Mouse (Mus musculus) layer of hippocampus, adult 2 months (tissue): ENCODE results near the gene Ntsr1. TPM values are rescaled to one million over a fixed set of nuclear protein-coding genes. Genes with fewer than 3 reads are reported as not detected.

Source experiments
- DNase-seq, 2 experiments: peaks; one replicate each; pipeline ENCODE4 v3.0.0; 2022; ENCODE audit warnings: low spot score in 2 of 2
- H3K27ac ChIP-seq: fragments of 200-600 bp; 2 replicates; pipeline ENCODE4 v1.8.1; 2022
- H3K4me3 ChIP-seq: fragments of 200-600 bp; 2 replicates; pipeline ENCODE4 v1.8.1; 2022; ENCODE audit warnings: mild to moderate bottlenecking
- CTCF ChIP-seq: fragments of 200-600 bp; conservative IDR thresholded peaks from 2 replicates; pipeline ENCODE4 v1.8.1; 2022; ENCODE audit warnings: antibody characterized with exemption, mild to moderate bottlenecking, moderate library complexity
- long read RNA-seq, 2 experiments: library from polyadenylated mRNA; stranded (forward); transcript quantifications; one replicate each; pipeline ENCODE4 v2.0.0; 2021; ENCODE audit warnings: borderline mapping rate in 2 of 2
- total RNA-seq, 2 experiments: library from RNA; stranded (reverse); gene quantifications; 2 replicates each; pipeline ENCODE4 v1.2.3; 2021

The Ntsr1 gene
- 1 to 10 TPM; 3.7 TPM for total RNA-seq
- long read RNA-seq, experiment 1, partial matches to known transcripts, result 0 of 4 reads
- long read RNA-seq, experiment 1, other reads (novel, unspliced or antisense), result 2 of 4 reads
- long read RNA-seq, experiment 2, partial matches to known transcripts, result 0 of 5 reads
- long read RNA-seq, experiment 2, other reads (novel, unspliced or antisense), result 1 of 5 reads

GRCm38 (mm10) chr2:180499741-180500140, at the start of gene Ntsr1:
Ntsr1 (plus strand) TSS chr2:180499976.
- no peak for TF ChIP-seq CTCF
- peak; percentile 41 for DNase-seq
- Histone ChIP-seq H3K4me3 (peak within 1 kb of the TSS; percentile 50), H3K27ac (no peak within 1 kb of the TSS)

- Histone ChIP-seq H3K4me3 (no peak overlapping the region), H3K27ac (no peak overlapping the region)
- no peak for DNase-seq
- no peak for TF ChIP-seq CTCF
Observed at GRCm38 (mm10) chr2:180450529-180450928, 49.2 kb upstream of the Ntsr1 start.

- H3K27ac ChIP-seq, result no peak within 1 kb of the TSS
- 0 out of 2 replicates have a peak, but pooled peaks have one; percentile 6 for TF ChIP-seq CTCF
- H3K4me3 ChIP-seq, result peak within 1 kb of the TSS; percentile 74
- DNase-seq, result peak; percentile 57 to 70
Observed at GRCm38 (mm10) chr2:180455723-180456698, 43.8 kb upstream of the Ntsr1 start, which contains the start of gene Slco4a1. Slco4a1 (plus strand) TSS chr2:180456245.

GRCm38 (mm10) chr2:180456705-180457104, 43.1 kb upstream of the Ntsr1 start:
- DNase-seq, result no peak
- peak overlapping the region; percentile 74 for H3K4me3 ChIP-seq
- no peak overlapping the region for H3K27ac ChIP-seq
- no peak for TF ChIP-seq CTCF

- no peak overlapping the region for H3K27ac ChIP-seq
- DNase-seq, result no peak
- TF ChIP-seq CTCF, result no peak
- no peak overlapping the region for H3K4me3 ChIP-seq
Observed at GRCm38 (mm10) chr2:180457680-180458079, 42.1 kb upstream of the Ntsr1 start.

GRCm38 (mm10) chr2:180459437-180459836, 40.3 kb upstream of the Ntsr1 start:
- no peak for TF ChIP-seq CTCF
- DNase-seq, result no peak
- Histone ChIP-seq H3K27ac (no peak overlapping the region), H3K4me3 (no peak overlapping the region)

- H3K4me3 ChIP-seq, result no peak overlapping the region
- no peak for TF ChIP-seq CTCF
- H3K27ac ChIP-seq, result no peak overlapping the region
- no peak for DNase-seq
Observed at GRCm38 (mm10) chr2:180460801-180461200, 39.0 kb upstream of the Ntsr1 start.

- H3K4me3 ChIP-seq, result no peak overlapping the region
- no peak for TF ChIP-seq CTCF
- DNase-seq, result no peak
- H3K27ac ChIP-seq, result no peak overlapping the region
Observed at GRCm38 (mm10) chr2:180462593-180462992, 37.2 kb upstream of the Ntsr1 start.

- no peak overlapping the region for H3K4me3 ChIP-seq
- TF ChIP-seq CTCF, result no peak
- DNase-seq, result no peak
- H3K27ac ChIP-seq, result no peak overlapping the region
Observed at GRCm38 (mm10) chr2:180466505-180466904, 33.3 kb upstream of the Ntsr1 start.

- no peak for TF ChIP-seq CTCF
- H3K4me3 ChIP-seq, result no peak overlapping the region
- no peak overlapping the region for H3K27ac ChIP-seq
- DNase-seq, result no peak
Observed at GRCm38 (mm10) chr2:180468871-180469270, 30.9 kb upstream of the Ntsr1 start.

- no peak for DNase-seq
- Histone ChIP-seq H3K27ac (no peak overlapping the region), H3K4me3 (no peak overlapping the region)
- peak; percentile 42 for TF ChIP-seq CTCF
Observed at GRCm38 (mm10) chr2:180469768-180470167, 30.0 kb upstream of the Ntsr1 start.

GRCm38 (mm10) chr2:180472306-180473079, 27.3 kb upstream of the Ntsr1 start:
- TF ChIP-seq CTCF, result peak; percentile 75
- peak in 1 of 2 experiments; percentile 47 for DNase-seq
- H3K27ac ChIP-seq, result no peak overlapping the region
- no peak overlapping the region for H3K4me3 ChIP-seq

GRCm38 (mm10) chr2:180473080-180473440, 26.7 kb upstream of the Ntsr1 start:
- TF ChIP-seq CTCF, result peak; percentile 70
- no peak overlapping the region for H3K4me3 ChIP-seq
- peak; percentile 61 to 72 for DNase-seq
- H3K27ac ChIP-seq, result no peak overlapping the region
